Mouse (Mus musculus): ENCODE results near the gene Tbc1d10b.
"Not testable (repeated sequence)": the region's sequence is repeated elsewhere in the genome, so short reads cannot be mapped to it uniquely, and the experiment has no call there.

Gene Tbc1d10b

DNA sequence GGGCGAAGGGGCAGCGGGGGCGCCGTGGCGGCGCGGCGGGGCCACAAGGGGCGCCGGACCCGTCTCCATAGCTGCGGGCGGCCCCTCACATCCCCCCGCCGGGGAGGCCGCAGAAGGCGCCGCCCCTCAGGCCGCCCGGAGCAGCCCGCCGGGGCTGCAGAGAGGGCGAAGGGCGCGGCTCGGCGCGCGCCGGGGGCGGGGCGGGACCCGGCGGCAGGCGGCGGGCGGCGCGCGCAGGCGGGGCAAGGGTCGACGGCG, at the start of gene Tbc1d10b:
TSS of gene Tbc1d10b (minus strand) at position 174 of the 258 bp plus-strand sequence.
- no peak for DNase-seq (ENCODE audit: low read depth, low spot score)

DNA sequence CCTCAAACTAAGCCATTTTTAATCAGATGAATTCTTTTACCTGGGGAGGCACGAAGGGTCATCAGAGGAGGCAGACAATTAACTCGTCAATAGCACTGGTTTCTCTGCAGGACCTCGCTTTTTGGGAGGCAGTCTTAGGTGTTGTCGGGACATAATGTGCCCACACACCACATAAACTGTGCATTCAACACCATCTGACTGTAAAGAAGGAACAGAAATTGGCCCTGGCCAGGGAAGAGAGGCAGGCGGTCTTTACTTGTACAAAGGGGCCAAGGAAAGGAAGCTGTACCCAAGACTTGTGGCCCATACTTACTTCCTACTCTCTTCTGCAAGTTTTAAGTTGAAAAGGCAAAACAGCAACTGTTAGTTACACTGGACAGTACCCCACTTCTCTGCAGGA, 48.2 kb upstream of the Tbc1d10b start:
- no peak for DNase-seq (ENCODE audit: low read depth, low spot score)

DNA sequence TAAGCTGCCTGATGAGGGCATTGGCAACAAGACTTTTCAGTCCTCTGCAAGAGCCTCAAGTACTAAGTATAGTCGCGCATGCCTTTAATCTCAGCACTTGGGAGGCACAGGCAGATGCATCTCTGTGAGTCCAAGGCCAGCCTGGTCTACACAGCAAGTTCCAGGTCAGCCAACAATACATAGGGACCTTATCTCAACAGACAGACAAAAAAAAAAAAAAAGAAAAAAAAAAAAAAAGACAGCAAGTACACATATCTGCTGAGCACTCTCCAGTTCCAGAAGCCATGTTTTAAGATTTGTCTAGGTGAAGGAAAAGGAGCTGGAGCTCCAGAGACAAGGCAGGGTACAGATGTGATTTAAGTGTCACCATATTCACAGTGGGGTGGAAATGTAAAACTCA, 47.7 kb upstream of the Tbc1d10b start:
- DNase-seq (ENCODE audit: low read depth, low spot score), result no peak

DNA sequence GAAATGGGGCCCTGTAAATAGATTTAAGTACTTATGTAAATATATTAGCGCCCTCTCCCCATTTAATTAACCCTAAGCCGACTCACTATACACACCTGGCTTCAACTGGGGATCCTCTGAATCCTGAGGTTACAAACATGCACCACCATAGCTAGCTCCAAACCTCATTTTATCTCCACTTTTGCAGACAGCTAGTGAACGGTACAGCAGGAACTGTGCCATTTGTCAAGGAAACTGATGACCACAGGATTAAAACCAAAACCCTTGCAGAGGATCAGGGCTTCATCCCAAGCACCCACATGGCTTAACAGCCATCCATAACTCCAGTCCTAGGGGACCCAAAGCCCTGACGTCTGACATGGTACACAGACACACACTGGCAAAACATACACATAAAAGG, 46.7 kb upstream of the Tbc1d10b start:
- no peak for DNase-seq (ENCODE audit: low read depth, low spot score)

DNA sequence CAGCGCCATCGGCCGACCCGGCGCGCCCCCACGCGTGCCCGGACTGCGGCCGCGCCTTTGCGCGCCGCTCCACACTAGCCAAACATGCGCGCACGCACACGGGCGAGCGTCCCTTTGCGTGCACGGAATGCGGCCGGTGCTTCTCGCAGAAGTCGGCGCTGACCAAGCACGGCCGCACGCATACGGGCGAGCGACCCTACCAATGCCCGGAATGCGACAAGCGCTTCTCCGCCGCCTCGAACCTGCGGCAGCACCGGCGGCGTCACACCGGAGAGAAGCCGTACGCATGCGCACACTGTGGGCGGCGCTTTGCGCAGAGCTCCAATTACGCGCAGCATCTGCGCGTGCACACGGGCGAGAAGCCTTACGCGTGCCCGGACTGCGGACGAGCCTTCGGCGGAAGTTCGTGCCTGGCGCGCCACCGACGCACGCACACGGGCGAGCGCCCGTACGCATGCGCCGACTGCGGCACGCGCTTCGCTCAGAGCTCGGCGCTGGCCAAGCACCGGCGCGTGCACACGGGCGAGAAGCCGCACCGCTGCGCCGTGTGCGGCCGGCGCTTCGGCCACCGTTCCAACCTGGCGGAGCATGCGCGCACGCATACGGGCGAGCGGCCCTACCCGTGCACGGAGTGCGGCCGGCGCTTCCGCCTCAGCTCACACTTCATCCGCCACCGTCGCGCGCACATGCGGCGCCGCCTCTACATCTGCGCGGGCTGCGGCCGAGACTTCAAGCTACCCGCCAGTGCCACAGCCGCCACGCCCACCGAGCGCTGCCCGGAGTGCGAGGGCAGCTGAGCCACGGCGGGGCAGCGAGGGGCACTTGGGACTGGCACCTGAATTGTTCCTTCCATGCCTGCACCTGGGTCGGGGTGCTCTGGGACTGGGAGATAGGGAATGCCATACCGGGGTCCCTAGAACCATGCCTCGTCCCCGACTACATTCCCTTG, 45.8 kb upstream of the Tbc1d10b start:
- DNase-seq (ENCODE audit: low read depth, low spot score), result peak; percentile 99

DNA sequence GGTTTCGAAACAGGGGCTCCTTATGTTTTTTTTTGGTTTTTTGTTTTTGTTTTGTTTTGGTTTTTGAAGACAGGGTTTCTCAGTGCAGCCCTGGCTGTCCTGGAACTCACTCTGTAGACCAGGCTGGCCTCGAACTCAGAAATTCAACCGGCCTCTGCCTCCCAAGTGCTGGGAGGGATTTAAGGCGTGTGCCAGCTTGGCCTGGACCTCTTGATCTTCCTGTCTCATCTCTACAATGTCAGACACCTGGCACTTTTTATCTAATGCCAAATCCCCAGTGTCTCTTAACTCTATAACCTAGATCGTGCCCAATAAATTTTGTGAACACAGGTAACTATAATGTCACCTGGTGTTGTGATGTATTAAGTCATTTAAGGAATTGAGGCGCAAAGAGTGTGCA, 45.1 kb upstream of the Tbc1d10b start:
- DNase-seq (ENCODE audit: low read depth, low spot score), result no peak

DNA sequence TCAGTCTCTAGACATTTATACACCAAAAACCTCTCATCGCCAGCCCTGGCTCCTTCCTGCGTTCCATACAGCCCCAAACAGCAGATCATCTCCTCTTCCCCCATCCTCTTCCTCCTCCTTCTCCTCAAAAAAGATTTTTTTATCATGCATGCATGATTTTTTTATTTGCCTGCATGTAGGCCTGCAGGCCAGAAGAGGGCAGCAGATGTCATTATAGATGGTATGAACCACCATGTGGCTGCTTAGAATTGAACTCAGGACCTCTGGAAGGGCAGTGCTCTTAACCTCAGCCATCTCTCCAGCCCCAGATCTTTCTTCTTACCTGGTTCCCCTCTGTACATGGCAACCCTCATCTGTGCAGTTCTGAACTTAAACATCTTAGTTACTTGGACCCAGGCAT, 44.1 kb upstream of the Tbc1d10b start:
- peak; percentile 70 for DNase-seq (ENCODE audit: low read depth, low spot score)

DNA sequence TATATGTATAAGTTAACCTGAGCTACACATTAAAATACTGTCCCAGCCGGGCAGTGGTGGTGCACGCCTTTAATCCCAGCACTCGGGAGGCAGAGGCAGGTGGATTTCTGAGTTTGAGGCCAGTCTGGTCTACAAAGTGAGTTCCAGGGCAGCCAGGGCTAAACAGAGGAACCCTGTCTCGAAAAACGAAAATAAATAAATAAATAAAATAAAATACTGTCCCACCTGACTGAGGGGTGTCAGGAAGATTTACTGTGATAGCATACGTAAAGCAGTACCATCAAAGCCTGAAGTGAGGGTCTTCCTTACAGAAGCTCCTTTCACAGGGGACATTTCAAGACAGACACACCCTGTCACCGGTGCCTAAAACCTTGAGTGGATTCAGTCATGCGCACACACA, 42.2 kb upstream of the Tbc1d10b start:
- not testable (repeated sequence) for DNase-seq (ENCODE audit: low read depth, low spot score)

DNA sequence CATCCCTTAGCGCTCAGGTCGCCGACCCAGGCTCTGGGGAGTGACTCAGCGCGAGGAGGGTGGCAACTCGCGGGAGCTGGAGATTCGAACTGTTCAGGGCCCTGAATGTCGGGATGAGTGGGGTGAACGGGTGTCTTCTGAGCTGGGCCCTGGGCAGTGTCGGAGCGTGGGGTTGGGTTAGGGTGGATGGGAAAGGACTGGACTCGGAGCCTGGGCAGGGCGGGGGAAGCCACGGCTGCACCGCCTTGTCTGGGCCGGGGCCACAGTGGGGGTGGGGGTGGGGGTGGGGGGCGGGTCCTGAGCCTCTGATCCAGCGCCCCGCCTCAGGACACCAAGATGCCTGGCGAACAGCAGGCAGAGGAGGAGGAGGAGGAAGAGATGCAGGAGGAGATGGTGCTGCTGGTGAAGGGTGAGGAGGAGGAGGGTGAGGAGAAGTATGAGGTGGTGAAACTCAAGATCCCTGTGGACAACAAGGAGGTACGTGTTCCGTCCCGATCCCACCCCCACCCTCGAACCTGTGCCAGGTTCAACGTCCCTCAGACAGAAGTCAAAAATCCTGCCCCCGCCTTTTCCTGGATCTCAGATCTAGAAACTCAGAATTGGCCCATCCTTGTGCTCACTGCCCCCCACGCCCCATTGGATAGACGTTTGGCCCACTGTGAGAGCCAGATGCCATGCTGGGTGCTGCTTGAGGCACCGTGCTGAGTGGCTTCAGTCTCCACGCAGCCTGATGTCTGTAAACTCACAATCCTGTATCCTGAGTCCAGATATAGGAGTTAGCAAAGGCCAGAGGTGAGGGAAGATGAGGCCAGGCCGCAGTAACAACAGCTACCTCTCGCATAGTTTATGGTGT, 36.6 kb upstream of the Tbc1d10b start:
- DNase-seq (ENCODE audit: low read depth, low spot score), result no peak

DNA sequence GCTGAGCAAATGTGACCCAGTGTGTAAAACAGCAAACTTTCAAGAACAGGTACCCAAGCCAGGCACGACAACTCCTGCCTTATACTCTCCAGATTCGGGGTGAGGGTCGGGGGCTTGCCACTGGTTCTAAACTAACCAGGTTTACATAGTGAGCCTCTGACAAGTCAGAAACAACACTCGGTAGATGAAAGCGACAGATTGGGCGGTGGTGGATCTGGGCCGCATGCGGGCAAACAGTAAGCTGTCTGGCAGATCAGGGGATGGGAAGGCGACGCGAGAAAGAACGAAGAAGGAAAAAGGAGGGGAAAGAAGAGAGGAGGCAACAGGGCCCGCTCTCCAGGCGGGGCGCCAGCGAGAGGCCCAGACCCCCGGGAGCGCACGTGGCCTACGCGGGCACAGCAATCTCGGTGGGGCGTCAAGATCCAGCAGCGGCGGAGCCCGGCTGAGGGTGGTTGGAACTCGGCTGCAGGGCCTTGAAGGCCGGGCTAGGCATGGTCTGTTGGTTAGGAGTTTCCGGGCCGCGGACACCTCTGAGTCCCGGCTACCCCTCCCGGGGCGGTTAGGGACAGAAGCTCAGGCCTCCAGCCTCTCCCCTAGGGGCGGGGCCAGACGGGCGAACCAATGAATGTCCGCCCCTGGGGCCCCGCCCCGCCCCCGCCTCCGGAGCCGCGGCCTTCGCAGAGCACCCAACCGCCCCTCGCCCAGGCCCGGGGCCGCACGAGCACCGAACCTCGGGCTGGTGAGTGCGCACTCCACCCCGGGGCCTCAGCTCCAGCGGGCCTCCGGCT, 35.8 kb upstream of the Tbc1d10b start, which contains the start of gene Zfp771:
TSS of gene Zfp771 (plus strand) at position 405 of the 788 bp plus-strand sequence.
- DNase-seq (ENCODE audit: low read depth, low spot score), result peak; percentile 85

DNA sequence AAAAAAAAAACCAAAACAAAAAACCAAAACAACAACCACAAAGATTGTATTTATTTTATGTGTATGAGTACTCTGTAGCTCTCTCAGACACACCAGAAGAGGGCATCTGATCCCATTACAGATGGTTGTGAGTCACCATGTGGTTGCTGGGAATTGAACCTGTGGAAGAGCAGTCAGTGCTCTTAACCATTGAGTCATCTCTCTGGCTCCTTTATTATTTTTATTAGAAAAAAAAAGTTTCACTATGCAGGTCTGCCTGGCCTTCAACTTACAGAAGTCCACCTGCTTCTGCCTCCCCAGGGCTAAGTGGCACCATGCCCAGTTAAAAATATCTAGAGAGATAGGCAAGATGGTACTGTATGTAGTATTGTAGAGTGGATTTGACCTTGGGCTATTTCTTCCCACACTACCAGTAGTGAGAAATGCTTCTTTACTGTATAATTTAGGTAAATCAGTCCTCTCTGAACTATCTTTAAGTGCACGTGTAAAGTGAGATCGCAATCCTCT, 35.1 kb upstream of the Tbc1d10b start:
- DNase-seq (ENCODE audit: low read depth, low spot score), result no peak

DNA sequence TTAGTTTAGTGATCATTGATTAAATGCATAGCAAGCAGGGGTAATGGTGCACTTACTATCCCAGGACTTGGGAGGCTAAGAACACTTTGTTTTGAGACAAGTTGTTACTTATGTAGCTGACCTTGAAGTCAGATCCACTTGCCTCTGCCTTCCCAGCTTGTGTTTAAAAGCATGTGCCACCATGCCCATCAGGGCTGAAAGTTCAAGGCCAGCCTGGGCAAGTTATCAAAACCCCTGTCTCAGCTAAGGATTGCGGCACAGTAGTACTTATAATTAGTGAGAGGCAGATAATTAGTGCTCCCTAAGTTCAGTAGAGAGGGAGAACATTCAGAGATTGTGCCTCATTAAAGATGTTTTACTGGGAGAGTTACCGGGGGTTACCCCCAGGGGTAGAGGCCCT, 26.5 kb upstream of the Tbc1d10b start:
- DNase-seq (ENCODE audit: low read depth, low spot score), result peak; percentile 41

DNA sequence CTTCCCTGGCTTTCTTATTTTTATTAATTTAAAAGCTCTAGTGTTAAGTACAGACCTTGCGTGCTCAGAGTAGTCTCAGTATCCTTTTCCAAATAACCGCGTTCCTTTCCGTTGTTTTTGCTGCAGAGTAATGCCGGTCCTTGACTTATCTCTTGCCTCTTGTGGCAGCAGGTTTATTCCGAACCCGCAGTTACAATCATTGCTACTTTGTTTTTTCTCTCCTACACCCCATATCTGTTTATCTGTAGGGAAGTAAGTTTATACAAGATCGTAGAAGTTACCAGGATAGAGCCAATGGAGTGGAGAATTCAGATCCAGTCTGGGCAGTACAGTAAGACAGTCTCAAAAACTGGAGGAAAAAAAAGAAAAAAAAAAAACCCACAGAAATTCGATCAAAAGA, 25.5 kb upstream of the Tbc1d10b start:
- no peak for DNase-seq (ENCODE audit: low read depth, low spot score)

DNA sequence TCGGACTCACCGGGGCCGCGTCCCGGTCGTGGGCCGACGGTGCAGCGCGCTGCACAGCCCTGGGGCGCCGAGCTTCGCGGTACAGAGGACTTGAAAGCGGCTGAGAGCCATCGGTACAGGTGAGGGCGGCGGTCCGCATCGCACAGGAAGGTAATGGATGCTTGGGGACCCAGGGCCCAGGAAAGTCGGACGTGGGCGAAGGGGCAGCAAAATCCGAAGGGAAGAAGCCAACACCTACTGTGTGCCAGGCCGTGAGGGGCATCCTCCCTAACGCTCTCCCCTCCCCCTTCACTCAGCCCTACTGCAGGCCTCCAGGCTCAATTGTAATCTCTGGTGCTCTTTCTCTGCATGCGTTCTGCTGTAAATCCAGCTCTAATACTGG, 25.1 kb upstream of the Tbc1d10b start:
- DNase-seq (ENCODE audit: low read depth, low spot score), result peak; percentile 54

DNA sequence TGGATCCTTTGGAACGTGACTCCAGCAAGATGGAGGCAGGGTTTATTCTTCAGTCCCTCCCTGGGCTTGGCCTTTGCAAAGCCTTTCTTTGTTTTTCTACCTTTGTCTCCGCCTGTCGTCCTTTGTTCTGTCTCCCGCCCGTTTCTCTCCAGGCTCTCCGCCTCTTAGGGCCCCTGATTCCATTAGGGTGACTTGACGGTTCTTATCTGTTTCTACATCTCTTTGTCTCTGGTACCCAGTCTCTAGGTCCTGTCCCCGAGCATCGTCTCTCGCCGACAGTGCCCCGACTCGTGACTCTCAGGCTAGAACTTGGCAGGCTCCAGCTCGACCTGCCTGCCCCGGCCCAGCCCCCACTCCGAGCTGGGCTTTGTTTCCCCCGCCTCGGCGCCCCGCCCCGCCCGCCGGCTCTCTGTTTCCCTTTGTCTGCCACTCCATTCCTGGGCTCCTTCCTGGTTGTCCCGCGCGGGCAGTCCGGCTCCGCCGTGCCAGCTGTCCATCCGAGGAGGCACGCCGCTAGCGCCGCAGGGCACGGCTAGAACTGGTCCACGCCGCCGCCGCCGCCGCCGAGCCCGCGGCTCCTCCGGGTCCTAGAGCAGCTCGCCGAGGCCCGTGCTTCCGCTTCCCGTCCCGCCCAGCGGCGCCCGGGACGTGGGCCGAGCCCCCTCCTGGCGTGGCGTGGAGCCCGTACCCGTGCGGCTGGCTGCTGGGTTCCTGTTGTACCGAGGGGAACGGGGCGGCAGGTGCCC, 24.5 kb upstream of the Tbc1d10b start, which contains the start of the genes Zfp553 and Sept1:
TSS of gene Zfp553 (plus strand) at position 440 of the 746 bp plus-strand sequence.
TSS of gene Sept1 (minus strand) at position 509 of the 746 bp plus-strand sequence.
- DNase-seq (ENCODE audit: low read depth, low spot score), result peak; percentile 90

DNA sequence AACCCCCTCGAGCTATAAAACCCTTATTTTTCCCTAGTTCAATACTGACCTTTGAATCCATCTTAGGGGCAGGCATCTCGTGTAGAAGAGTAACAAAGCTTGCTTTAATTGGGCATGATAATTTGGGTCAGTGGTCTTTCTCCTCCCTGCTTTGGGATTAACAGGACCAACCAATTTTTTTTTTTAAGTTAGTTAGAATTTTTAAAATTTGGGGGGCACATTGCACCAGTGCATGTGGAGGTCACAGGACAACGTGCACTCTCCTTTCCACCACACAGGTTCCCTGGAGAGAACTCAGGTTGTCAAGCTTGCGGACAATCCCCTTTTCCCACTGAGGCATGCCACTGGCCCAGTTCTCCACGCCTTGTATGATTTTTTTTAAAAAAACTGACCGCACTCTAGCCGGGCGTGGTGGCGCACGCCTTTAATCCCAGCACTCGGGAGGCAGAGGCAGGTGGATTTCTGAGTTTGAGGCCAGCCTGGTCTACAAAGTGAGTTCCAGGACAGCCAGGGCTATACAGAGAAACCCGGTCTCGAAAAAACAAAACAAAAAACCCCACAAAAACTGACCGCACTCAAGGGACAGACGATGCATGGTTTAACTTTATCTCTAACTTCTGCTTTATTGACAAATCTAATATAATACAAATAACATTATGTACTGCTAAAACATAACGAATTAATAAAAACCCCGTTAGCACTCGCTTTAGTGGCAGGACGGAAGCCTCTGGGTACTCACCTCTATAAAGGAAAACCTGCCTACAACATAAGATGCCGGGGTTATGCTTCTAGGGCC, 23.8 kb upstream of the Tbc1d10b start:
- DNase-seq (ENCODE audit: low read depth, low spot score), result no peak

DNA sequence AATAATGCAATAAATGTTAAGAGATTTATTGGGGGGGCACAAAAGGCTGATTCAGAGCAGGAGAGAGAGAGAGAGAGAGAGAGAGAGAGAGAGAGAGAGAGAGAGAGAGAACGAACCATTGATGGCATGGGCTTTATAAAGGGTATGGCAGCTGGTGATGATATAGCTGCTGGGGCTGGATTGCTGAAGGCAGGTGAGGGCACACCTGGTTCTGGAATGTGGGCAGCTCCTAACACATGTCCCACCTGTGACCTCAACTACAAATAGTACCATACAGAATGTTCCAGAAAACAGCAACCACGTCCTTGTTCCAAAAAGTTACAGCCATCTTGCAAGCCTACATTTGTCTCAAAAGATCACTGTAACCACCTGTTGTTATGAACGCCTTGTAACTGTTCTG, 23.1 kb upstream of the Tbc1d10b start:
- peak; percentile 46 for DNase-seq (ENCODE audit: low read depth, low spot score)

DNA sequence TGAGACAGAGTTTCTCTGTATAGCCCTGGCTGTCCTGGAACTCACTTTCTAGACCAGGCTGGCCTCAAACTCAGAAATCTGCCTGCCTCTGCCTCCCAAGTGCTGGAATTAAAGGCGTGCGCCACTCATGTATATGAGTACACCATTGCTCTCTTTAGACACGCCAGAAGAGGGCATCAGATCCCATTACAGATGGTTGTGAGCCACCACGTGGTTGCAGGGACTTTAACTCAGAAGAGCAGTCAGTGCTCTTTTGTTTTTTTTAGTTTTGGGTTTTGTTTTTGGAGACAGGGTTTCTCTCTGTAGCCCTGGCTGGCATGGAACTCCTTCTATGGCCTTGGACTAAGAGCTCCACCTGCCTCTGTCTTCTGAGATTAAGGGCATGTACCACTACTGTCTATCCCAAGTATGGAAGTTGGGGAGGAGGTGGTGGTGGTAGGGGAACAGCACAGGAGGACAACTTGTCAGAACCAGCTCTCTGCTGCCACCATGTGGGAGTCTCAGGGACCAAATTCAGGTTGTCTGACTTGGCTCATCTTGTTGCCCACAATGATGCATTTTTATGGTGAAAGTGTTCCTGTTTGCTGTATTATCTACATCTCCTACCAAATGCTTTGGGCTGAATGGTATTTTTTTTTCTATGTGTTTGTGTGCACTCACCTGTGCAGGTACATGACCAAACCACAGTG, 20.5 kb upstream of the Tbc1d10b start:
- DNase-seq (ENCODE audit: low read depth, low spot score), result peak; percentile 95
